ENCODE assay signal across 9 mouse cellular contexts in the genomic region with DNA sequence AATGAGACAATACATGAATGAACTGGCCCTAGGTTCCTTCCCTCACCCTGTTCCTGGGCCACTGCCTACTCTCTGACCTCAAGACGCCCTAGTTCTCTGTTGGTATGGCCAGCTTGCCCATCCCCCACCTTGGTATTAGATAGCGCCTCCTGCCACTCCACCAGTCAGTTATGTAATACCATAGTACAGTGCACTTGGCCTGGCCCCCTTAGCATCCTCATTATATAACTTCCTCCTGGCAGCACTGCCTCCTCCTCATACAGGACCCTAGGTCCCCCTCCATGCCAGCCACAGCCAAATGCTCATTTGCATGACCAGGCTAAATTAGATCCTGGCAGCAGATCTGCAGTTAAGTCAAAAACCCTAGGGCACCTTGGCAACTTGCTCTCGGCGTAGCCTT. TPM values are rescaled to one million over a fixed set of nuclear protein-coding genes. Genes with fewer than 3 reads are reported as not detected.
A peak's percentile ranks its signal among the peaks of the same experiment; 100 is the strongest.
DNase-seq lines count a peak whose midpoint lies in the region; ATAC-seq lines count a peak whose summit lies in the region.
"Had no signal": no experiment of that assay in that cellular context is flagged by ENCODE, and none has a peak within 500 bp of the region (broad histone marks: within the 10 kb centered on the region; RNA-seq: fewer than 3 reads in every experiment).

No protein-coding gene starts in this region.

- H3K9me3 ChIP-seq in embryonic facial prominence, embryonic 10.5 days = no peaks in the 10 kb centered on the region
- H3K9me3 ChIP-seq: midbrain, embryonic 12.5 days had no signal

- H3K27ac ChIP-seq in embryonic facial prominence, embryonic 10.5 days (replicated peaks) = peak overlapping the region; percentile 80
- H3K27ac ChIP-seq: midbrain, embryonic 12.5 days had no signal

- H3K36me3 ChIP-seq in embryonic facial prominence, embryonic 10.5 days (replicated peaks) = peaks cover 94% of the 10 kb centered on the region

- no peak overlapping the region for H3K4me3 ChIP-seq in embryonic facial prominence, embryonic 10.5 days
- H3K4me3 ChIP-seq: midbrain, embryonic 12.5 days had no signal

- DNase-seq in cerebellum, adult 11-12 months = peak; percentile 53
- peak; percentile 15 to 33 for DNase-seq in left cerebral cortex, postnatal 25 days (ENCODE audit: low spot score in 2 of 2)
- DNase-seq in left cerebral cortex, postnatal 36 days (ENCODE audit: low spot score in 2 of 2) = no peak
- DNase-seq in embryonic facial prominence, embryonic 10.5 days (ENCODE audit: low spot score) = no peak
- DNase-seq in lung, postnatal 10 days = peak; percentile 44
- DNase-seq in B cell, adult 2 months = no peak

- H3K4me1 ChIP-seq in embryonic facial prominence, embryonic 10.5 days = peaks cover 24% of the 10 kb centered on the region

- no peak for ATAC-seq in cerebellum, adult (ENCODE audit: insufficient number of reproducible peaks, low FRiP score, low TSS enrichment)
- no peak for ATAC-seq in CD4-positive, CD25-positive, alpha-beta regulatory T cell, adult 4 months

- intact Hi-C loops in left cerebral cortex, postnatal 25 days (cut with DNase I) = no loop called here
- intact Hi-C loops in left cerebral cortex, postnatal 36 days (cut with DNase I) = no loop called here

- H3K27me3 ChIP-seq in embryonic facial prominence, embryonic 10.5 days (replicated peaks; ENCODE audit: low read depth, poor library complexity, severe bottlenecking) = no peaks in the 10 kb centered on the region
- H3K27me3 ChIP-seq: midbrain, embryonic 12.5 days had no signal

- WGBS in embryonic facial prominence, embryonic 10.5 days = 85% methylated on average over 4 of the region's 4 CpGs

RNA-seq across cellular contexts. Expression of a gene that starts 18.8 kb away (rescaled TPM):
- total RNA-seq in left cerebral cortex, postnatal 25 days (2021) = 10 to 100 TPM; 13.3 to 17.0 TPM
- 10 to 100 TPM; 13.2 to 17.6 TPM for total RNA-seq in left cerebral cortex, postnatal 36 days (2021)
- polyA plus RNA-seq in embryonic facial prominence, embryonic 10.5 days (2016; fragmentation: Nextera tagmentation; extraction: Ambion mirVana) = 14.3 and 15.2 TPM in 2 replicates
- polyA plus RNA-seq in CD4-positive, CD25-positive, alpha-beta regulatory T cell, adult 4 months (2017; shearing (Covaris generic)) = 10 to 100 TPM; 53.6 to 81.0 TPM

RNA-seq across cellular contexts. Expression of a gene that starts 25.9 kb away (rescaled TPM):
- total RNA-seq in left cerebral cortex, postnatal 25 days (2021) = under 1 TPM; 0.27 to 0.46 TPM
- total RNA-seq in left cerebral cortex, postnatal 36 days (2021) = under 1 TPM; 0.39 to 0.50 TPM
- 27.7 and 28.0 TPM in 2 replicates for polyA plus RNA-seq in embryonic facial prominence, embryonic 10.5 days (2016; fragmentation: Nextera tagmentation; extraction: Ambion mirVana)
- polyA plus RNA-seq in CD4-positive, CD25-positive, alpha-beta regulatory T cell, adult 4 months (2017; shearing (Covaris generic)) = 1 to 10 TPM in 1 of 2 experiments, under 1 TPM in 1; 0.73 to 1.1 TPM

RNA-seq across cellular contexts. Expression of a gene that starts 41.0 kb away (rescaled TPM):
- 1 to 10 TPM; 2.8 to 3.7 TPM for total RNA-seq in left cerebral cortex, postnatal 25 days (2021)
- total RNA-seq in left cerebral cortex, postnatal 36 days (2021) = 1 to 10 TPM; 3.1 to 3.4 TPM
- not detected in 2 replicates for polyA plus RNA-seq in embryonic facial prominence, embryonic 10.5 days (2016; fragmentation: Nextera tagmentation; extraction: Ambion mirVana)
- polyA plus RNA-seq in CD4-positive, CD25-positive, alpha-beta regulatory T cell, adult 4 months (2017; shearing (Covaris generic)) = under 1 TPM in 1 of 2 experiments, not detected in 1; 0.35 TPM

Comparison
In these comparisons a context has a peak if more than half of its experiments do, and no peak if none do; other contexts are left out.
1. DNase-seq: peak in cerebellum, adult 11-12 months (single experiment), left cerebral cortex, postnatal 25 days (2 of 2) and lung, postnatal 10 days (single experiment); none in left cerebral cortex, postnatal 36 days (0 of 2), embryonic facial prominence, embryonic 10.5 days (single experiment) and B cell, adult 2 months (0 of 2).